Mouse (Mus musculus) yolk sac, embryonic 10.5 days (tissue): ENCODE measurements around the gene Nudt15.
A peak's percentile ranks its signal among the peaks of the same experiment; 100 is the strongest.

Source experiments
- DNase-seq: peaks from one replicate; pipeline ENCODE4 v3.0.0-alpha.2; 2017; ENCODE audit warnings: low spot score

The Nudt15 gene

DNA sequence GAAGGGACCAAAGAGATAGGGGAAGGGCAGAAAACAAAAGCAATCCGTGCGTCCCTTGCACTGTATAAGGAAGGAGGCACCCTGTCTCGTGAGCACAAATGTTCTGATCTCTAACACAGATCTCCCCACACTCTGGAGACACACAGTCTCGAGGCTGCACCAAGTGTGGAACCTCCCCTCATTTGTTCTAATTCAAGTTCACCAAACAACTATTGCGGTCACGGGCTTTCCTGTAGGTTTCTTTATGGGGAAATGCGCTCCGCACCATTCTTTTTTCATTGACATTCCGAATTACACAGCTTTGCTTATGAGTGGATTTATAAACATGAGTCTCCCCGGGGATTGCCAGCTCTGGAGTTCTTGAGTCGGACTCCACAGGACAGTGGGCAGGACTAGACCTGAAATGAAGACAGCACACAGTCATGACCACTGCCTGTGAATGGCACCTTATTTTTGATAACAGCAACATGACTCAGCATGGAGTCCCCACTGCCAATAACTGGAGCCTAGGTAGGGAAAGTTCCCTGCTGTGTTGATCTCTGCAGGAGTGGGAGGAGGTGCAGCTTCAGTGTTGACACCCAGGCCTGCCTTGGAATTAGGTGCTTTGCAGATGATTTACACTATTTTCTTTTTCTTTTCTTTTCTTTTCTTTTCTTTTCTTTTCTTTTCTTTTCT lies 40.2 kb downstream of the Nudt15 start:
- DNase-seq: no peak

DNA sequence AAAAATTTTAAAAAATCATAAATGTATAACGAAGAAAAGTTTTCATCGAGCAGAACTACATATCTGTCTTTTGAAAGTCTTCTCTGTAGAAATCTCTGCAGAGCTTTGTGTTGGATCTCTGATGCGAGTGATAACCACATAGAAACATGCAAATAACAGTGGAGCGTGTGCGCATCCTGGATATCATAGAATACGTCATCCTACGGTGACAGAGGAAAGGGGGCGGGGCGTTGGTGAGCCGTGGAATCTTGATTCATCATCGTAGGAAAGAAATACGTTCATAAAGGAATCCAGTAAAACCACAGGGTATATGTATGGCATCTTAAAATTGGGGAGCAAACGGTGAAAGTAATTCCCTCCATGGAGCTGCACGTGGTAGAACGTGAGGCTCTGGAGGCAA lies 40.8 kb downstream of the Nudt15 start:
- no peak for DNase-seq

GRCm38 (mm10) chr14:73506283-73506682 lies 41.8 kb downstream of the Nudt15 start:
- DNase-seq: no peak

- no peak for DNase-seq
Observed at GRCm38 (mm10) chr14:73503237-73503933, 44.7 kb downstream of the Nudt15 start.

DNA sequence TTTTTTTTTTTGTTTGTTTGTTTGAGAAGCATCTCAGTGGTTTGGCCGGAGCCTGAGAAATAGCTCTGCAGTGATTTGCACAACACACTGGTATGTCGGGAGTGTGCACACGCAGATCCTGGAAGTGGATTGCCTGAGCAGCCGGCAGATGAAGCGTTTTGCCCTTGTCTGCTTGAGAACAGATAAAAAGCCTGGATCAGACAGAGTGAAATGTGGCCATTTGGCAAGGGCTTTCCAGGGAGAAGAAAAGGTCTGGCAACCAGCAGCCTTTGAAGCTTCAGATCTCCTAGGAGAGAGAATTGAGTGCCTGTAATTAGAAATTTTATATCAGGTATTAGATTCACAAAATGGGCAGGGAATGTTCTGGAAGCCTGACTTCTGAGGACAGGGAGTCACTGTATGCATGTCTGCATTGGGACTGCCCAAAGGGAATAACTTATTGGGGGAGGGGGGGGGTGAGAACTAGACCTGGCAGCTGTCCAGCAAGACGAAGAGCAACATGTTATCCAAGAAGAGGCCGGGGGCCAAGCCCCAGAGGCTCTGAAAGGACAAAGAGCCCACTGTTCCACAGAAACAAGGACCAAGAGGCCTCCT lies 45.4 kb downstream of the Nudt15 start:
- DNase-seq: no peak

DNA sequence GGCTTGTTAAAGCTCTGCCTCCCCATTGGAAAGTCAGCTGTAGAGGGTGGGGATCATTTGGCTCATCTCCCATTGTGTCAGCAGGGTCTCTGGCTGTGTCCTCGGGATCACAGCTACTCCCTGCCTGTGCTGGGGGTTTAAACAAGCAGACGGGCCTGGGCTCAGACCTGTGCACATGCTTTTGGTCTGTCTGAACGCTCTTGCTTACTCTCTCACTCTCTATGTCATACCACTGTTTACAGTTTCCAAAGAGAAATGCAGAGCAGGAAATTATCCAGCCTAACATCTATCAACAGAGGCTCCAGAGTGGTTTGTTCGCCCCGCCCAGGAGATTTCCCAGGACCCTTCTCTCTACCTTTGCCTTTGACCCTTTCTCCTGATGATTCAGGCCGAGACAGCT lies 46.3 kb downstream of the Nudt15 start:
- DNase-seq: no peak

DNA sequence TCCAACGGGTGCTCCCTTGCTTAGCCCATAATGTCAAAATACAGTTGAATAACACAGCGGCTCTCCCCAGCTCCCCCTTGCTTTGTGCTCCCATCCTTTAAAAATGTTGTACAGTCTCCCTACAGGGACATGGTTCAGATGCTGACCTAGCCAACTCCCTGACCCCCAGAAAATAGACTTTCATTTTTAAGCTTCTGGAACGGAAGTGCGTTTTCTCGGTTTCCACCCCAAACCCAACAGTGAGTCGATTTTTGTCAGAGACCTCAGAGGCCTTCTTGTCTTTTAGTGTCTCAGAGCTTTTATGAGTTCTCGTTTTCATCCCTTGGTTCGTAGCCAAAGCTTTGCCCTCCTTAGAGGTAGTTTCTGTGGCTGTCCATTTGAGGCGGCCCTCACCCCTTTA lies 46.8 kb downstream of the Nudt15 start:
- no peak for DNase-seq

DNA sequence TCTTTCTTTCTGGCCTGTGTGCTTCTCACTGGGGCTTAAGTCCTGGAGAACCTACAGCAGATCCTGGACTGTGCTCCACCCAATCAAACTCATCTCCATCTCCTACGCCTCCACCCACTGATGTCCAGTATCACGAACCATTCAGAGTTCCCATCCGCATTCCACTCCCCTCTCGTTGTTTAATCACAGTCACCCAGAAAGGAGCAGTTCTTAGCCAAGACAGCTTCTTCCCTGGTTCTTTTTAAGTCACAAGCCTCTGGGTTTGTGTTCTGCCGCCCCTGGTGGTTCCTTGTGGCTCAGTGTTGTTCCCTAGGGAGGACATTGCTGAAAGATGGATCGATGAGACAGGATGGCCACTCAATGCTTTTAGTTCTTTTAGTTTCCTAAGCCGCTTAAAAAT lies 52.3 kb downstream of the Nudt15 start:
- DNase-seq: no peak

DNA sequence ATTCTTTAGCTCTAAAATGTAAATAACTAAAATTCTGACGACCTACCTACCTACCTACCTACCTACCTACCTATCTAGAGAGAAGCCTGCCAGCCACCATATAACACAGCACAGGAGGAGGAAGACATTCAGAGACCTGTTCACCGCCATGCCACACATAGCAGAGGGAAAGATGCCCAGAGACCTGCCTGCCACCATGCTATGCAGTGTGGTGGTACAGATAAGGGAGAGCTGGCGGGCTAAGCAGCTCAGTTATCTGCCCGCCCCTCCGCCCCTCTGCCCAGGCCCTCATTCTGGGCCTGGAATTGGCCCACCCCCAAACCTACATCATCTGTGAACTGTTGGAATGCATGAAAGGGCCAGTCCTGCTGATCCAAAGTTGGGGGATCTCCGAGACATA lies 53.9 kb downstream of the Nudt15 start:
- DNase-seq: no peak

GRCm38 (mm10) chr14:73493356-73493755 lies 54.7 kb downstream of the Nudt15 start:
- DNase-seq: no peak

DNA sequence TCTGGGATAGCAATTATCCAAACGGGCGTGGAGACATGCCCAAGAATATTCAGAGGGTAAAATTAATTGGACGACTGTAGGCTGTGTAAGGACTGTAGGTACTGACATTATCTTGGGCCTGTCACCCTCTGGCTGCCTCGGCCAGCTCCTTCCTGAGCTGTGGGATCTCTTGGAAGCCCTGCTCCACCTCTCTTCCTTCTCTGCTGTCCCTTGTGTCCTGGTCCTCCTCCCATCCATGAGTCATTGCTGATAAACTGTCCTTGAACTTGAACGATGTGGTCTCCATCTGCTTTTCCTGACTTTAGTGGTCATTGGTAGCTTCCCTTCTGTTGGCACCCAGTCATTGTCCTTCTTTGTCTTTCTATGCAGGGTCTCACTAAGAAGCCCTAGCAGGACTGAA lies 61.4 kb downstream of the Nudt15 start:
- no peak for DNase-seq

DNA sequence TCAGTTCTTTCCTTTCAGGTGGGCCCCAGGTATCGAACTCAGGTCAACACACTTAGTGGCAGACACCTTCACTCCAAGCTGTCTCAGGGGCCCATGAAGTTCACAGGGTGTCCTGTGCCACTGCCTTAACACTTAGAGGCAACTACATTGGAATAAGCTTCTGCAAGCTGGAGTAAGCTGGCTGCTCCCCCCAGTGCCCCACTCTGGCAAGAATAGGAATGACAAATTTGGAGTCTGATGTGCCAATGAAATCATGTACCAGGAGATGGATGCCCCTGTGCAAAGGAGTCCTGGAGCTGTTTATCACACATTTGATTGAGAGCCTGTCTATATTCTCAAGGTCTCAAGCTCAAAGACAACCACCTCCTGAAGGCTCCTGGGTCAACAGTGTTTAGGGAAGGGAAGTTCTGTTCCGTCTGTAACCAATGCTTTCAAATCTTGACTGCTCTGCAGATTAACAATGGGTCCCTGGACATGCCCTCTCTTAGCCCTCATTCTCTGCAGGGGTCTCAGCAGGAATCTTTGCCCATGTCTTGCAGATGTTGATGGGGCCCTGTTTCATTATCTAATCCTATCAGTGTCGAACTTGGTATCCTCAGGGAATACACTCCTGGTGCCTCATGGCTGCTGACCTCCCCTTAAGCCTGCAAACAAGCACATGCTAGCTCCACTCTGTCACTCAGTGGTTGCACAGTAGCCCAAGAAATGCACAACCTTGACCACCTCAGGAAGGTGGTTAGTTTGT lies 63.5 kb downstream of the Nudt15 start:
- no peak for DNase-seq

DNA sequence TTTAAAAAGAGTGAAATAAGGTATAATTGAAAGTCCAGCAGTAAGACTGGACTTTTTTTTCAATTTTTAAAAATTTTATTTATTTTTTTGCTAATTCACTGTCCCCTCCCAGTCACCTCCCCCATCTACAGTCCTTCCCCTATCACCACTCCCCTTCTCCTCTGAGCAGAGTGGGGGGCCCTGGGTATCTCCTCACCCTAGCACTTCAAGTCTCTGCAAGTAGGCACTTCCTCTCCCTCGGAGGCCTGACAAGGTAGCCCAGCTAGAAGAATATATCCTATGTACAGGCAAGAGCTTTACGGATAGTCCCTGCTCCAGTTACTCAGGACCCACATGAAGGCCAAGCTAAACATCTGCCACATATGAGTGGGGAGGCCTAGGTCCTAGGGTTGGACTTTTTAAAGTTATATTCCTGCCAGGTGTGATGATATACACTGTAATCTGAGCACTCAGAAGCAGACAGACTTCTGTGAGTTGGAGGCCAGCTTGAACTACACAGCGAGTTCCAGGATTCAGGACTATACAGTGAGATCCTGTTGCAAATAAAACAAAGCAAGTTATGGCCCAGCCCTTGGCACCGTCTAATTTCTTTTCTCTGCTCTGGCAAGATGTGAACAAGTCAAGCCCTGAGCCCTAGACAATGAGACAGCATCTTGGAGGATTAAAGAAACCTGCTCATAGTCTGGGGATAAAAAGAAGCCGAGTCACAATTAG lies 64.4 kb downstream of the Nudt15 start:
- no peak for DNase-seq

DNA sequence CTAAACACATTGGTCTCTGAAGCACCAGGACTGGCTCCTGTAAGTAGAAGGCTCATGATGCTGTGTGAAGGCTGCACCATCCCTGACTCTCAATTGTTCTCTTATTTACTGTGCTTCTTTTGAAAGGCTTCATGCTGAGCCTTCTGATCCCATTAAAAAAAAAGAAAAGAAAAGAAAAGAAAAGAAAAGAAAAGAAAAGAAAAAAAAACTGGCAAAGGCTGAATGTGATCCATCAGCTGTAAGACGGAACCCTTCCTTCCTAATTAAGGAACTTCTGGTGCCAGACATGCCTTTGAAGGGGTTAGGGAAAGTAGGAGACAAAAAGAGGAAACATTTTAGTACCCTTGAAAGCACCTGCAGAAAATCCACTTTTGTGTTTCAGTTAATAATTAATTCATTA lies 68.3 kb downstream of the Nudt15 start:
- DNase-seq: no peak

DNA sequence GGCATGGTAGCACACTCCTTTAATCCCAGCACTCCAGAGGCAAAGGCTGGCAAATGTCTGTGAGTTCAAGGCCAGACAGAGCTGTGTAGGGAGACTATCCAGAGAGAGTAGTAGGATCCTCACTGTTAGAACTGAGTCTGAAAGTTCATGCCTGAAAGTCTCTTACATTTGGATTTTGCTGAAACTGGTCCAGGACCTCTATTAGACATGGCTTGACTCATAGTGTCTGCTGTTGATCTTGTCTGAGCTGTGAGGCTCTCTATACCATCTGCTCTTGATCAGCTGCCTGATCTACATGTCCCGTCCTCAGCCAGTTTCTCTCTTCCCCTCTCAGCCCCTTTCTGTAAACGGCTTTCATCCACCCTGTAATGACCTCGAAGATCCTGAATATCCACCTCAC lies 69.7 kb downstream of the Nudt15 start:
- no peak for DNase-seq

DNA sequence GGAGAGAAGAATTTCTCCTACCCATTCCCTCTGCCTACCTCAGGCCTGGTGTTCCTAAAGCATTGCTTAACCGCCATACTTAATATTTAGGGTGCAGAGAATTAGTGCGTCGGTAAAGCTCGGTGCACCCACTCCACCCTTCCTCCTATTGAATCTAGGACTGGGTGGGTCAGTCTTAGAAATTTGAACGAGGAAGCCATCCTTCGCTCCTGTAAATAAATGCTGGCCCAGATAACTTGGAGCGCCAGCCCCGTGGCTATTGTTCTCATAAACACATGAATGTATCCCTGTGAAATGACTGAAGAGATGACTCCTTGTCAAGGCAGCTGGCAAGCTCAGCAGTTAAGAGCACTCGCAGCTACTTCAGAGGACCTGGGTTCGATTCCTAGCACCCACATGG lies 71.0 kb downstream of the Nudt15 start:
- no peak for DNase-seq

- no peak for DNase-seq
Observed at GRCm38 (mm10) chr14:73476361-73476934, 71.6 kb downstream of the Nudt15 start.

- no peak for DNase-seq
Observed at GRCm38 (mm10) chr14:73475506-73475905, 72.5 kb downstream of the Nudt15 start.

DNA sequence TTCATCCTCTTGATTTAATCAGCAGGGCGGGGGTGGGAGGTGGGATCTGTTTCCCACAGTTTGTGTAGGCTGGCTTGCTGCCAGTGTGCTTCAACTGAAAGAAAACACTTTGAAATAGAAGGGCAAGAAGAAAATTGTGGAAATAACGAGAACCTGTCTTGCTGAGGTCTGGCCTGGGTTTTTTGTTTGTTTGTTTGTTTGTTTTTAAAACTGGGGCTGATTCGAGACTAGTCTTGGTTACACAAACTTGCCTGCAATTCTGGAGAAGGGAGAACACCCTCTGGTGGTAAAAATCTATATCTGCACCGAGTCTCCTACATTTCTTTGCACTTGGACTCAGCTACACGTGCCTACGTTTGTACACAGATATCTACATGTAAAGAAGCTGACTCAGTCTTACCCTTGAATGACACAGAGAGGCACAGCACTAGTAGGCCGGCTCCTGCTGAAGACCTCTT lies 73.4 kb downstream of the Nudt15 start:
- DNase-seq: peak; percentile 29

DNA sequence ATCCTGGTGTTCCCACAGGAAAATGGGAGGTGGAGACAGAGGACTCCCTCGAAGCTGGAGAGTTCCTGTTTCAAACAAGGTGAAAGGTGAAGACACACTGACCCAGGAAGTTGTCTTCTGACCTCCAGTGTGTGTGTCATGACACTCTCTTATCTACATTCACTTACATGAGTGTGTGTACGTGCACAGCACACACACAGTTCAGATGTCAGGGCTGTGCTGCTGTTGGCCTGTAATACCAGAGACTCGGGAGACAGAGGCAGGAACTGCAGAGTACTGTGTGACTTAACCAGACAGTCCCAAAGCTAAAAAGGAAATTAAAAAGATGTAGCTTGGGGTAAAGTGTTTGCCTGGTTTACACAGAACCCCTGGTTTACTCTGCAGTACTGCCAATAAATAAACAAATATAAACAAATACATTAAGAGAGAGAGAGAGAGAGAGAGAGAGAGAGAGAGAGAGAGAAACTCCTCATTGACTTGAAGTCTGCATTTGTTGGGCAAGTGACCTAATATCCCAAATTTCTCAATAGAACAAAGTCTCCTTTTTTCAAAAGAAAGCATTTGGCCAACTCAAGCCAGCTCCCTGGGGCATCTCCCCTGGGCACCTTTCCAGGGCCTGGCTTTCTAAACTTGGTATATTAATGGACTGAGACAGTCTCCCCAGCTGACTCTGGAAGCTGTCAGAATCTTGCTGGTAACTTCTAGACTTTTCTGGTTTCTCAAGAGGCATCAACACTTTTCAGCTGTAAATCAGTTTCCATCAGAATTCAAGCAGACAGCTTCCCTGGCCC lies 74.2 kb downstream of the Nudt15 start:
- no peak for DNase-seq

DNA sequence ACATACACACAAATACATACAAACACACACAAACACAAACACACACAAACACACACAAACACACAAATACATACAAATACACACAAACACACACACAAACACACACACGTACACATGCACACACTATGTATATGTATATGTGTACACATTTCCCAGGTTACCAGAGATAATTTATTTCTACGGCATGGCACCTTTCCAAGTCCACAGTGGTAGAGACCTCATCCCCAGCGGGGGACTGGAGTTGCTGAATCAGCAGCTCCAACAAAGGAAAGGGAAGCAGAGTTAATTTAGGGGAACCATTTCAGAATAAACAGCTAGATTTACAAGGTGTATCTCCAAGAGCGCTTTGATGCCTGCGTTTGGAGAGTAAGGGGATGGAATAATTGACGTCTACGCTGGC lies 75.8 kb downstream of the Nudt15 start:
- DNase-seq: no peak
